9 mouse cellular contexts compared by ENCODE assay signal in genomic region chr8:122500856-122501255, GRCm38 (mm10). TPM values are rescaled to one million over a fixed set of nuclear protein-coding genes. Genes with fewer than 3 reads are reported as not detected.
DNase-seq lines count a peak whose midpoint lies in the region; ATAC-seq and TF ChIP-seq lines count a peak whose summit lies in the region.
"Had no signal": no experiment of that assay in that cellular context is flagged by ENCODE, and none has a peak within 500 bp of the region (broad histone marks: within the 10 kb centered on the region; RNA-seq: fewer than 3 reads in every experiment).

No protein-coding gene starts in this region.

- H3K9me3 ChIP-seq in G1E (replicated peaks) = no peaks in the 10 kb centered on the region
- no peaks in the 10 kb centered on the region for H3K9me3 ChIP-seq in forebrain, embryonic 14.5 days (replicated peaks; ENCODE audit: control insufficient read depth, low read length)
- H3K9me3 ChIP-seq: hindbrain, embryonic 15.5 days had no signal

- H3K27ac ChIP-seq in forebrain, embryonic 14.5 days (ENCODE audit: low read depth, low read length) = no peak overlapping the region
- H3K27ac ChIP-seq: hindbrain, embryonic 15.5 days had no signal

- H3K9ac ChIP-seq in forebrain, embryonic 14.5 days (ENCODE audit: low read length) = no peak overlapping the region
- H3K9ac ChIP-seq: hindbrain, embryonic 15.5 days had no signal

- TF ChIP-seq CTCF in G1E (IDR thresholded peaks at IDR 0.05; ENCODE audit: low read depth, low read length) = peak; percentile 92

- no peaks in the 10 kb centered on the region; the same call in 1 of the 2 replicates for H3K27me3 ChIP-seq in G1E (ENCODE audit: insufficient read depth, low read length)
- H3K27me3 ChIP-seq in forebrain, embryonic 14.5 days (replicated peaks; ENCODE audit: control insufficient read depth, insufficient read depth, low read length) = no peaks in the 10 kb centered on the region
- H3K27me3 ChIP-seq: hindbrain, embryonic 15.5 days had no signal

- no peak overlapping the region for H3K4me2 ChIP-seq in forebrain, embryonic 14.5 days (ENCODE audit: low read length)
- H3K4me2 ChIP-seq: hindbrain, embryonic 15.5 days had no signal

- peak; percentile 54; the same call in 1 of the 2 replicates for ATAC-seq in G1E (ENCODE audit: extremely low read depth, insufficient number of reproducible peaks, low FRiP score, poor library complexity, severe bottlenecking)
- peak; percentile 77 for ATAC-seq in forebrain, embryonic 14.5 days
- ATAC-seq in hematopoietic stem cell, adult 5-6 weeks (replicated peaks in 1 of 2; ENCODE audit: insufficient read depth in 1 of 2, low FRiP score in 2 of 2, low TSS enrichment in 1 of 2, low read depth in 1 of 2, poor library complexity in 2 of 2, severe bottlenecking in 2 of 2) = peak; percentile 79 to 81

- H3K4me1 ChIP-seq in G1E (ENCODE audit: insufficient read depth, low read depth, low read length) = peaks cover 43% of the 10 kb centered on the region
- H3K4me1 ChIP-seq in forebrain, embryonic 14.5 days (ENCODE audit: control insufficient read depth, insufficient read depth, low read length) = no peaks in the 10 kb centered on the region
- H3K4me1 ChIP-seq: hindbrain, embryonic 15.5 days had no signal

- peaks cover 93% of the 10 kb centered on the region for H3K36me3 ChIP-seq in G1E (replicated peaks)
- H3K36me3 ChIP-seq in forebrain, embryonic 14.5 days (ENCODE audit: control insufficient read depth, insufficient read depth, low read length) = no peaks in the 10 kb centered on the region
- H3K36me3 ChIP-seq: hindbrain, embryonic 15.5 days had no signal

- H3K4me3 ChIP-seq in G1E (ENCODE audit: low read depth, low read length) = no peak overlapping the region
- no peak overlapping the region for H3K4me3 ChIP-seq in forebrain, embryonic 14.5 days (ENCODE audit: low read depth, low read length)
- H3K4me3 ChIP-seq: hindbrain, embryonic 15.5 days had no signal

- DNase-seq in G1E (ENCODE audit: low spot score) = peak; percentile 77
- DNase-seq in c-Kit-positive CD71-positive TER-119-positive erythroid progenitor cells, embryonic 14.5 days (ENCODE audit: low spot score) = peak; percentile 81
- DNase-seq in forebrain, embryonic 14.5 days (ENCODE audit: low spot score) = peak; percentile 86
- peak; percentile 75 to 80 for DNase-seq in layer of hippocampus, postnatal 14 days (ENCODE audit: low spot score in 2 of 2)
- DNase-seq in lung, postnatal 10 days = peak; percentile 86
- DNase-seq in retina, postnatal 1 day = peak; percentile 87
- DNase-seq in thymus, postnatal 25 days = peak; percentile 76

- 35% methylated on average over 10 of the region's 10 CpGs for WGBS in forebrain, embryonic 14.5 days

RNA-seq across cellular contexts. Expression of gene Ctu2, which starts 24.9 kb away (rescaled TPM):
- total RNA-seq in G1E (2014; fragmentation: Nextera tagmentation) = 10.9 and 18.3 TPM in 2 replicates
- 8.8 and 10.9 TPM in 2 replicates for total RNA-seq in G1E (2017)
- 19.4 and 25.7 TPM in 2 replicates for polyA plus RNA-seq in G1E (2012)
- polyA plus RNA-seq in forebrain, embryonic 14.5 days (2014; fragmentation: Nextera tagmentation; extraction: Ambion mirVana) = 81.3 and 88.4 TPM in 2 replicates
- total RNA-seq in hematopoietic stem cell, adult 5-6 weeks (2017) = 10.0 and 10.2 TPM in 2 replicates
- 10 to 100 TPM; 27.6 to 28.9 TPM for total RNA-seq in layer of hippocampus, postnatal 14 days (2021)

RNA-seq across cellular contexts. Expression of gene Rnf166, which starts 25.0 kb away (rescaled TPM):
- 28.0 and 45.3 TPM in 2 replicates for total RNA-seq in G1E (2014; fragmentation: Nextera tagmentation)
- 18.6 and 29.4 TPM in 2 replicates for total RNA-seq in G1E (2017)
- polyA plus RNA-seq in G1E (2012) = 29.5 and 33.3 TPM in 2 replicates
- polyA plus RNA-seq in forebrain, embryonic 14.5 days (2014; fragmentation: Nextera tagmentation; extraction: Ambion mirVana) = 28.8 and 32.2 TPM in 2 replicates
- 49.4 and 52.2 TPM in 2 replicates for total RNA-seq in hematopoietic stem cell, adult 5-6 weeks (2017)
- 10 to 100 TPM; 20.0 to 23.3 TPM for total RNA-seq in layer of hippocampus, postnatal 14 days (2021)

RNA-seq across cellular contexts. Expression of gene Snai3, which starts 40.3 kb away (rescaled TPM):
- total RNA-seq in G1E (2014; fragmentation: Nextera tagmentation) (not detected in 2 replicates), G1E (2017) (not detected in 2 replicates)
- polyA plus RNA-seq in G1E (2012) = not detected in 2 replicates
- not detected in 2 replicates for polyA plus RNA-seq in forebrain, embryonic 14.5 days (2014; fragmentation: Nextera tagmentation; extraction: Ambion mirVana)
- not detected in 2 replicates for total RNA-seq in hematopoietic stem cell, adult 5-6 weeks (2017)
- not detected for total RNA-seq in layer of hippocampus, postnatal 14 days (2021)
- polyA plus RNA-seq: hindbrain, embryonic 15.5 days had no signal

RNA-seq across cellular contexts. Expression of gene Piezo1, which starts 50.3 kb away (rescaled TPM):
- total RNA-seq in G1E (2014; fragmentation: Nextera tagmentation) = 77.0 and 95.3 TPM in 2 replicates
- 24.9 and 26.0 TPM in 2 replicates for total RNA-seq in G1E (2017)
- polyA plus RNA-seq in G1E (2012) = 69.6 and 79.4 TPM in 2 replicates
- polyA plus RNA-seq in forebrain, embryonic 14.5 days (2014; fragmentation: Nextera tagmentation; extraction: Ambion mirVana) = 1.2 and 1.6 TPM in 2 replicates
- 12.9 and 23.6 TPM in 2 replicates for total RNA-seq in hematopoietic stem cell, adult 5-6 weeks (2017)
- 1 to 10 TPM; 5.1 to 6.5 TPM for total RNA-seq in layer of hippocampus, postnatal 14 days (2021)

RNA-seq across cellular contexts. Expression of gene Mvd, which starts 57.6 kb away (rescaled TPM):
- 3.1 and 4.5 TPM in 2 replicates for total RNA-seq in G1E (2014; fragmentation: Nextera tagmentation)
- 33.3 and 38.6 TPM in 2 replicates for total RNA-seq in G1E (2017)
- polyA plus RNA-seq in G1E (2012) = 25.8 and 26.4 TPM in 2 replicates
- polyA plus RNA-seq in forebrain, embryonic 14.5 days (2014; fragmentation: Nextera tagmentation; extraction: Ambion mirVana) = 41.8 and 51.9 TPM in 2 replicates
- total RNA-seq in hematopoietic stem cell, adult 5-6 weeks (2017) = 4.8 and 6.7 TPM in 2 replicates
- 10 to 100 TPM; 38.8 to 45.5 TPM for total RNA-seq in layer of hippocampus, postnatal 14 days (2021)
